Mouse (Mus musculus) testis, adult 2 months (tissue): ENCODE measurements at regions not wholly inside any gene's neighbourhood (a gene's known extent, or its start where the extent isn't known, plus 50 kb on each side); places are given as distances from the start of the nearest gene placed in this dataset.

ENCODE experiments used
- CTCF ChIP-seq: fragments of 200-500 bp; IDR thresholded peaks from 2 replicates; pipeline ENCODE4 v1.5.1; 2012; ENCODE audit warnings: low read depth, mild to moderate bottlenecking, inconsistent platforms, low read length, moderate library complexity; ENCODE audit not compliant: control insufficient read depth, insufficient read depth, insufficient replicate concordance
- POLR2A ChIP-seq: fragments of 200-500 bp; IDR thresholded peaks from 2 replicates; pipeline ENCODE4 v1.6.1; 2012; ENCODE audit warnings: low read depth, mild to moderate bottlenecking, inconsistent platforms, low read length, moderate library complexity; ENCODE audit not compliant: control insufficient read depth

- no peak for TF ChIP-seq POLR2A
- no peak for TF ChIP-seq CTCF
These were observed 116.0 kb downstream of the Nus1 start for GRCm38 (mm10) chr10:52533278-52533892.
